ENCODE assay signal across 25 mouse cellular contexts in the genomic region with DNA sequence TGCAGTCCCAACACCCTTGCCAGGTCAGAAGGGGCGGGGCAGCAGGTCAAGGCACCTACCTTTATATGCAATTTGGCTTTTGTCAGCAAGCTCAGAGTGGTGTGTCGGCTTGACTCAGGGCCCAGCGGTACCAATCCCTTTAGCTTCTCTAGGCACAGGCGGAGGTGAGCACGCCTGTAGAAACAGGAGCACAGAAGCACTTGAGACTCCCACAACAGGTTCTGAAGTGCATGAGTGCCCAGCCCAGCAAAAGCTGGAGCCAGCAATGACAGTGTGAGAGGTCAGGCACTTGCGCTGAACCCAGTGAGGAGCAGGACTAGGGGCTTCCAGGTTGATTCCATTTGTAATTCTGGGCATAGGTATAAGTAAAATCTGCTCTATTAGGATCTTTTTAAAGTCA. TPM values are rescaled to one million over a fixed set of nuclear protein-coding genes. Genes with fewer than 3 reads are reported as not detected.
A peak's percentile ranks its signal among the peaks of the same experiment; 100 is the strongest.
DNase-seq lines count a peak whose midpoint lies in the region; ATAC-seq and TF ChIP-seq lines count a peak whose summit lies in the region.
"Had no signal": no experiment of that assay in that cellular context is flagged by ENCODE, and none has a peak within 500 bp of the region (broad histone marks: within the 10 kb centered on the region; RNA-seq: fewer than 3 reads in every experiment).

No protein-coding gene starts in this region.

- H3K27ac ChIP-seq in lung, postnatal 0 days (ENCODE audit: low read length): no peak overlapping the region
- H3K27ac ChIP-seq in forebrain, embryonic 10.5 days: no peak overlapping the region
- H3K27ac ChIP-seq: embryonic facial prominence, embryonic 12.5 days; embryonic facial prominence, embryonic 15.5 days; forebrain, embryonic 13.5 days; heart, adult 2 months; heart, embryonic 10.5 days; heart, embryonic 13.5 days; hindbrain, embryonic 15.5 days had no signal

- no peak overlapping the region for H3K4me2 ChIP-seq in lung, postnatal 0 days (replicated peaks; ENCODE audit: low read depth, low read length)
- H3K4me2 ChIP-seq: embryonic facial prominence, embryonic 12.5 days; embryonic facial prominence, embryonic 15.5 days; forebrain, embryonic 13.5 days; heart, embryonic 13.5 days; hindbrain, embryonic 15.5 days had no signal

- no peaks in the 10 kb centered on the region for H3K27me3 ChIP-seq in lung, postnatal 0 days (replicated peaks; ENCODE audit: insufficient read depth, low read length)
- H3K27me3 ChIP-seq in forebrain, embryonic 10.5 days (ENCODE audit: poor library complexity, severe bottlenecking): no peaks in the 10 kb centered on the region
- H3K27me3 ChIP-seq: embryonic facial prominence, embryonic 12.5 days; embryonic facial prominence, embryonic 15.5 days; forebrain, embryonic 13.5 days; heart, embryonic 13.5 days; hindbrain, embryonic 15.5 days had no signal

- no peak for TF ChIP-seq CTCF in lung, postnatal 0 days (IDR thresholded peaks at IDR 0.05)

- peak; percentile 92 for ATAC-seq in lung, postnatal 0 days
- ATAC-seq: activated CD4-positive, CD25-positive, alpha-beta regulatory T cell, adult 4 months; forebrain, embryonic 13.5 days; forebrain, embryonic 16.5 days had no signal

- no peaks in the 10 kb centered on the region for H3K9me3 ChIP-seq in lung, postnatal 0 days (ENCODE audit: low read length)
- no peaks in the 10 kb centered on the region for H3K9me3 ChIP-seq in forebrain, embryonic 10.5 days
- H3K9me3 ChIP-seq: embryonic facial prominence, embryonic 12.5 days; embryonic facial prominence, embryonic 15.5 days; forebrain, embryonic 13.5 days; heart, embryonic 10.5 days; heart, embryonic 13.5 days; hindbrain, embryonic 15.5 days had no signal

- no peak overlapping the region for H3K4me3 ChIP-seq in lung, postnatal 0 days (ENCODE audit: low read depth, low read length)
- no peak overlapping the region for H3K4me3 ChIP-seq in forebrain, embryonic 10.5 days
- H3K4me3 ChIP-seq: embryonic facial prominence, embryonic 12.5 days; embryonic facial prominence, embryonic 15.5 days; erythroblast, embryonic 14.5 days; forebrain, embryonic 13.5 days; heart, adult 2 months; heart, embryonic 10.5 days; heart, embryonic 13.5 days; hindbrain, embryonic 15.5 days had no signal

- peak; percentile 75 to 81 for DNase-seq in lung, adult 18-20 months
- DNase-seq in lung, postnatal 0 days (ENCODE audit: low spot score): peak; percentile 82
- peak; percentile 71 for DNase-seq in lung, postnatal 25 days (ENCODE audit: low spot score)
- DNase-seq in liver: no peak
- no peak for DNase-seq in forebrain, embryonic 10.5 days (ENCODE audit: extremely low spot score, low spot score)
- DNase-seq in cerebellum, adult 11 months: no peak
- DNase-seq: adrenal gland, adult 8-10 months; adrenal gland, postnatal 25 days; cerebellum, adult 18-20 months; cerebellum, adult 9-10 months; cerebellum, postnatal 14 days; gastrocnemius, postnatal 10 days; gastrocnemius, postnatal 36 days; heart, adult 2 months; heart, postnatal 14 days; heart, postnatal 4 days had no signal

- WGBS in lung, postnatal 0 days: 69% methylated on average over 6 of the region's 6 CpGs
- 87% methylated on average over 6 of the region's 6 CpGs for WGBS in forebrain, embryonic 10.5 days

- no peak for TF ChIP-seq EP300 in lung, postnatal 0 days (IDR thresholded peaks at IDR 0.05)

- no peaks in the 10 kb centered on the region for H3K4me1 ChIP-seq in lung, postnatal 0 days (ENCODE audit: insufficient read depth, low read depth, low read length)
- no peaks in the 10 kb centered on the region for H3K4me1 ChIP-seq in forebrain, embryonic 10.5 days
- H3K4me1 ChIP-seq: embryonic facial prominence, embryonic 12.5 days; forebrain, embryonic 13.5 days; hindbrain, embryonic 15.5 days had no signal

- no peak overlapping the region for H3K9ac ChIP-seq in lung, postnatal 0 days (replicated peaks; ENCODE audit: low read depth)
- H3K9ac ChIP-seq: embryonic facial prominence, embryonic 12.5 days; embryonic facial prominence, embryonic 15.5 days; forebrain, embryonic 13.5 days; heart, embryonic 13.5 days; hindbrain, embryonic 15.5 days had no signal

- H3K36me3 ChIP-seq in lung, postnatal 0 days (ENCODE audit: insufficient read depth, low read length): peaks cover 24% of the 10 kb centered on the region
- H3K36me3 ChIP-seq in forebrain, embryonic 10.5 days (replicated peaks): peaks cover 43% of the 10 kb centered on the region

RNA-seq across cellular contexts. Expression of a gene that starts 15.9 kb away (rescaled TPM):
- polyA plus RNA-seq in lung, postnatal 0 days (2015; fragmentation: Nextera tagmentation; extraction: Ambion mirVana): 16.4 and 17.2 TPM in 2 replicates
- 8.2 and 8.3 TPM in 2 replicates for polyA plus RNA-seq in forebrain, embryonic 10.5 days (2016; fragmentation: Nextera tagmentation; extraction: Ambion mirVana)

RNA-seq across cellular contexts. Expression of a gene that starts 25.1 kb away (rescaled TPM):
- 4.4 and 4.6 TPM in 2 replicates for polyA plus RNA-seq in lung, postnatal 0 days (2015; fragmentation: Nextera tagmentation; extraction: Ambion mirVana)
- polyA plus RNA-seq in forebrain, embryonic 10.5 days (2016; fragmentation: Nextera tagmentation; extraction: Ambion mirVana): 0.16 and 0.32 TPM in 2 replicates
- polyA plus RNA-seq: erythroblast, embryonic 14.5 days had no signal

RNA-seq across cellular contexts. Expression of a gene that starts 31.3 kb away (rescaled TPM):
- 91.2 and 95.5 TPM in 2 replicates for polyA plus RNA-seq in lung, postnatal 0 days (2015; fragmentation: Nextera tagmentation; extraction: Ambion mirVana)
- 125 and 136 TPM in 2 replicates for polyA plus RNA-seq in forebrain, embryonic 10.5 days (2016; fragmentation: Nextera tagmentation; extraction: Ambion mirVana)

Comparison
In these comparisons a context has a peak if more than half of its experiments do, and no peak if none do; other contexts are left out.
1. DNase-seq: peak in lung, adult 18-20 months (2 of 2), lung, postnatal 0 days (single experiment) and lung, postnatal 25 days (single experiment); none in liver (single experiment), forebrain, embryonic 10.5 days (single experiment) and cerebellum, adult 11 months (single experiment).